Comparison of ENCODE assay signal across 26 mouse cellular contexts in genomic region chr19:20650008-20650407, GRCm38 (mm10).
DNase-seq lines count a peak whose midpoint lies in the region; ATAC-seq and TF ChIP-seq lines count a peak whose summit lies in the region.
"Had no signal": no experiment of that assay in that cellular context is flagged by ENCODE, and none has a peak within 500 bp of the region (broad histone marks: within the 10 kb centered on the region; RNA-seq: fewer than 3 reads in every experiment).

No protein-coding gene starts in this region.

- 17% methylated on average over 2 of the region's 2 CpGs for WGBS in forebrain, embryonic 12.5 days
- 4% methylated on average over 2 of the region's 2 CpGs for WGBS in forebrain, postnatal 0 days
- 26% methylated on average over 2 of the region's 2 CpGs for WGBS in kidney, embryonic 16.5 days
- 41% methylated on average over 2 of the region's 2 CpGs for WGBS in neural tube, embryonic 11.5 days
- 18% methylated on average over 2 of the region's 2 CpGs for WGBS in neural tube, embryonic 15.5 days
- WGBS in stomach, postnatal 0 days, result 13% methylated on average over 2 of the region's 2 CpGs

- no peak overlapping the region for H3K9ac ChIP-seq in forebrain, embryonic 12.5 days
- H3K9ac ChIP-seq in forebrain, postnatal 0 days, result no peak overlapping the region
- no peak overlapping the region for H3K9ac ChIP-seq in kidney, embryonic 16.5 days (replicated peaks; ENCODE audit: low read length)
- H3K9ac ChIP-seq in neural tube, embryonic 11.5 days (ENCODE audit: low read length), result no peak overlapping the region
- H3K9ac ChIP-seq in neural tube, embryonic 15.5 days (replicated peaks), result no peak overlapping the region
- H3K9ac ChIP-seq in stomach, postnatal 0 days (ENCODE audit: low read length), result no peak overlapping the region
- H3K9ac ChIP-seq: embryonic facial prominence, embryonic 15.5 days; heart, embryonic 13.5 days; hindbrain, embryonic 13.5 days; liver, postnatal 0 days; neural tube, embryonic 12.5 days; stomach, embryonic 15.5 days had no signal

- H3K4me1 ChIP-seq in forebrain, embryonic 12.5 days, result 0 out of 2 replicates have a peak, but pooled peaks cover 2% of the 10 kb centered on the region
- H3K4me1 ChIP-seq in forebrain, postnatal 0 days (ENCODE audit: insufficient read depth), result no peaks in the 10 kb centered on the region
- H3K4me1 ChIP-seq in kidney, embryonic 16.5 days (ENCODE audit: insufficient read depth, low read length), result no peaks in the 10 kb centered on the region
- H3K4me1 ChIP-seq in neural tube, embryonic 11.5 days (ENCODE audit: control insufficient read depth, insufficient read depth, low read length), result no peaks in the 10 kb centered on the region
- no peaks in the 10 kb centered on the region for H3K4me1 ChIP-seq in neural tube, embryonic 15.5 days
- H3K4me1 ChIP-seq in stomach, postnatal 0 days (replicated peaks; ENCODE audit: control insufficient read depth, insufficient read depth), result no peaks in the 10 kb centered on the region
- H3K4me1 ChIP-seq: embryonic facial prominence, embryonic 15.5 days; heart, embryonic 13.5 days; limb, embryonic 10.5 days; neural tube, embryonic 12.5 days; stomach, embryonic 15.5 days had no signal

- H3K4me2 ChIP-seq in forebrain, embryonic 12.5 days, result no peak overlapping the region
- H3K4me2 ChIP-seq in forebrain, postnatal 0 days (ENCODE audit: low read depth), result no peak overlapping the region
- H3K4me2 ChIP-seq in kidney, embryonic 16.5 days (replicated peaks; ENCODE audit: low read depth, low read length), result no peak overlapping the region
- no peak overlapping the region for H3K4me2 ChIP-seq in neural tube, embryonic 11.5 days (ENCODE audit: low read depth)
- no peak overlapping the region for H3K4me2 ChIP-seq in neural tube, embryonic 15.5 days
- no peak overlapping the region for H3K4me2 ChIP-seq in stomach, postnatal 0 days (replicated peaks; ENCODE audit: low read depth)
- H3K4me2 ChIP-seq: embryonic facial prominence, embryonic 15.5 days; heart, embryonic 13.5 days; hindbrain, embryonic 13.5 days; neural tube, embryonic 12.5 days; stomach, embryonic 15.5 days had no signal

- no peak overlapping the region for H3K27ac ChIP-seq in forebrain, embryonic 12.5 days
- H3K27ac ChIP-seq in forebrain, postnatal 0 days (ENCODE audit: low read depth, low read length), result no peak overlapping the region
- no peak overlapping the region for H3K27ac ChIP-seq in kidney, embryonic 16.5 days (ENCODE audit: low read length)
- H3K27ac ChIP-seq in neural tube, embryonic 11.5 days (ENCODE audit: low read depth, low read length), result no peak overlapping the region
- H3K27ac ChIP-seq in neural tube, embryonic 15.5 days (replicated peaks), result no peak overlapping the region
- no peak overlapping the region for H3K27ac ChIP-seq in stomach, postnatal 0 days (replicated peaks)
- H3K27ac ChIP-seq: embryonic facial prominence, embryonic 15.5 days; heart, embryonic 13.5 days; hindbrain, embryonic 13.5 days; kidney, postnatal 0 days; layer of hippocampus, adult 2 months; limb, embryonic 10.5 days; neural tube, embryonic 12.5 days; stomach, embryonic 15.5 days had no signal

- DNase-seq in forebrain, postnatal 0 days, result no peak
- DNase-seq in kidney, postnatal 10 days, result no peak
- no peak for DNase-seq in neural tube, embryonic 11.5 days (ENCODE audit: low spot score)
- no peak for DNase-seq in stomach, postnatal 0 days (ENCODE audit: low spot score)
- DNase-seq in frontal cortex, adult 2 months (ENCODE audit: extremely low spot score in 1 of 2, low spot score in 1 of 2), result no peak
- DNase-seq: adrenal gland, postnatal 25 days; cerebellum, adult 11 months; cerebellum, adult 9-11 months; gastrocnemius, postnatal 25 days; heart, adult 18-20 months; heart, postnatal 14 days; liver; liver, postnatal 0 days; lung, postnatal 10 days; midbrain, embryonic 14.5 days had no signal

- no peaks in the 10 kb centered on the region for H3K9me3 ChIP-seq in forebrain, embryonic 12.5 days
- H3K9me3 ChIP-seq in forebrain, postnatal 0 days (ENCODE audit: low read length), result no peaks in the 10 kb centered on the region
- no peaks in the 10 kb centered on the region for H3K9me3 ChIP-seq in kidney, embryonic 16.5 days (ENCODE audit: low read length)
- H3K9me3 ChIP-seq in neural tube, embryonic 11.5 days (ENCODE audit: control insufficient read depth, low read length), result no peaks in the 10 kb centered on the region
- no peaks in the 10 kb centered on the region for H3K9me3 ChIP-seq in neural tube, embryonic 15.5 days (replicated peaks)
- H3K9me3 ChIP-seq in stomach, postnatal 0 days (ENCODE audit: control insufficient read depth, low read length), result no peaks in the 10 kb centered on the region
- H3K9me3 ChIP-seq: embryonic facial prominence, embryonic 15.5 days; heart, embryonic 13.5 days; hindbrain, embryonic 13.5 days; limb, embryonic 10.5 days; neural tube, embryonic 12.5 days; stomach, embryonic 15.5 days had no signal

- no peak overlapping the region for H3K4me3 ChIP-seq in forebrain, embryonic 12.5 days (replicated peaks)
- no peak overlapping the region for H3K4me3 ChIP-seq in forebrain, postnatal 0 days (ENCODE audit: low read depth, low read length)
- no peak overlapping the region for H3K4me3 ChIP-seq in kidney, embryonic 16.5 days (ENCODE audit: low read length)
- no peak overlapping the region for H3K4me3 ChIP-seq in neural tube, embryonic 11.5 days (ENCODE audit: low read depth, low read length)
- H3K4me3 ChIP-seq in neural tube, embryonic 15.5 days (replicated peaks), result no peak overlapping the region
- no peak overlapping the region for H3K4me3 ChIP-seq in stomach, postnatal 0 days (ENCODE audit: low read depth, low read length)
- H3K4me3 ChIP-seq: embryonic facial prominence, embryonic 15.5 days; heart, embryonic 13.5 days; hindbrain, embryonic 13.5 days; layer of hippocampus, adult 2 months; limb, embryonic 10.5 days; neural tube, embryonic 12.5 days; stomach, embryonic 15.5 days had no signal

- H3K27me3 ChIP-seq in forebrain, embryonic 12.5 days, result no peaks in the 10 kb centered on the region
- no peaks in the 10 kb centered on the region for H3K27me3 ChIP-seq in forebrain, postnatal 0 days (ENCODE audit: insufficient read depth, low read length)
- no peaks in the 10 kb centered on the region for H3K27me3 ChIP-seq in kidney, embryonic 16.5 days (ENCODE audit: insufficient read depth, low read length)
- H3K27me3 ChIP-seq in neural tube, embryonic 11.5 days (ENCODE audit: control insufficient read depth, insufficient read depth, low read length), result no peaks in the 10 kb centered on the region
- no peaks in the 10 kb centered on the region for H3K27me3 ChIP-seq in neural tube, embryonic 15.5 days (replicated peaks)
- H3K27me3 ChIP-seq in stomach, postnatal 0 days (ENCODE audit: control insufficient read depth, insufficient read depth, low read length), result no peaks in the 10 kb centered on the region
- H3K27me3 ChIP-seq: embryonic facial prominence, embryonic 15.5 days; heart, embryonic 13.5 days; hindbrain, embryonic 13.5 days; neural tube, embryonic 12.5 days; stomach, embryonic 15.5 days had no signal

- no peaks in the 10 kb centered on the region for H3K36me3 ChIP-seq in forebrain, embryonic 12.5 days (replicated peaks)
- no peaks in the 10 kb centered on the region for H3K36me3 ChIP-seq in forebrain, postnatal 0 days (ENCODE audit: insufficient read depth)
- H3K36me3 ChIP-seq in kidney, embryonic 16.5 days (ENCODE audit: insufficient read depth, low read length), result no peaks in the 10 kb centered on the region
- H3K36me3 ChIP-seq in neural tube, embryonic 11.5 days (ENCODE audit: control insufficient read depth, insufficient read depth, low read length), result no peaks in the 10 kb centered on the region
- no peaks in the 10 kb centered on the region for H3K36me3 ChIP-seq in neural tube, embryonic 15.5 days
- no peaks in the 10 kb centered on the region for H3K36me3 ChIP-seq in stomach, postnatal 0 days (ENCODE audit: control insufficient read depth, insufficient read depth, low read length)
- H3K36me3 ChIP-seq: embryonic facial prominence, embryonic 15.5 days; heart, embryonic 13.5 days; hindbrain, embryonic 13.5 days; limb, embryonic 10.5 days; neural tube, embryonic 12.5 days; stomach, embryonic 15.5 days had no signal

- ATAC-seq in forebrain, embryonic 12.5 days (ENCODE audit: low FRiP score), result peak; percentile 49; the same call in 1 of the 2 replicates
- no peak for ATAC-seq in forebrain, postnatal 0 days
- ATAC-seq in kidney, embryonic 16.5 days (ENCODE audit: low FRiP score, low TSS enrichment), result peak; percentile 51; the same call in 1 of the 2 replicates
- peak; percentile 37; the same call in 1 of the 2 replicates for ATAC-seq in neural tube, embryonic 11.5 days (ENCODE audit: insufficient read depth, low FRiP score, low TSS enrichment)
- no peak for ATAC-seq in neural tube, embryonic 15.5 days (ENCODE audit: low FRiP score)
- no peak; the same call in 1 of the 2 replicates for ATAC-seq in stomach, postnatal 0 days (ENCODE audit: low FRiP score, low TSS enrichment)
- ATAC-seq: liver, postnatal 0 days had no signal

- peak; percentile 68 for TF ChIP-seq EP300 in stomach, postnatal 0 days (optimal IDR thresholded peaks at IDR 0.05)

- no peak for TF ChIP-seq CTCF in forebrain, postnatal 0 days (IDR thresholded peaks at IDR 0.05; ENCODE audit: low read depth)
- no peak for TF ChIP-seq CTCF in stomach, postnatal 0 days (IDR thresholded peaks at IDR 0.05; ENCODE audit: low read depth)

Comparison
In these comparisons a context has a peak if more than half of its experiments do, and no peak if none do; other contexts are left out.
1. ATAC-seq: peak in forebrain, embryonic 12.5 days (single experiment), kidney, embryonic 16.5 days (single experiment) and neural tube, embryonic 11.5 days (single experiment); none in forebrain, postnatal 0 days (single experiment), neural tube, embryonic 15.5 days (single experiment) and stomach, postnatal 0 days (single experiment).